Mouse (Mus musculus) neutrophil, adult 83 days (primary cell): ENCODE data around the gene Ms4a14. TPM values are rescaled to one million over a fixed set of nuclear protein-coding genes. Genes with fewer than 3 reads are reported as not detected.

Experiments used
- total RNA-seq, 2 experiments: library from RNA; stranded (reverse); gene quantifications; one replicate each; pipeline ENCODE4 v1.2.4; 2023

Gene Ms4a14
- not detected for total RNA-seq

DNA sequence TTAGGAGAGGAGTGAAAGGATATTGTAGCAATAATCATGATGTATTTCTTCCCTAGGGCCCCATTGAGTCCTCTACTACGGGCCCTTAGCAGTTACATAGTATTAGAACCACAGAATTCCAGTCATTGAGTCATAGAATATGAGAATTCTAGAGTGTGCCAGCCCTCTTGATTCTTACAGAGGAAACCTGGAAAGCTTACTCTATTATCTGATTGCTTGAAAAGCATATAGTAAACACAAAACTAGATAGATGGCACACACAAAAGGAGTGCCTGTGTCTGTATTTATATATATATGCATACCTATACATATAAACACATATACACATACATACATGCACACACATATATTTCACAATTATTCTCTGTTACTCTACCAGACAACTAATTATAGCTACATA is at the start of gene Ms4a14:
Gene Ms4a14 (minus strand): TSS at position 101 of the 400 bp plus-strand sequence.

DNA sequence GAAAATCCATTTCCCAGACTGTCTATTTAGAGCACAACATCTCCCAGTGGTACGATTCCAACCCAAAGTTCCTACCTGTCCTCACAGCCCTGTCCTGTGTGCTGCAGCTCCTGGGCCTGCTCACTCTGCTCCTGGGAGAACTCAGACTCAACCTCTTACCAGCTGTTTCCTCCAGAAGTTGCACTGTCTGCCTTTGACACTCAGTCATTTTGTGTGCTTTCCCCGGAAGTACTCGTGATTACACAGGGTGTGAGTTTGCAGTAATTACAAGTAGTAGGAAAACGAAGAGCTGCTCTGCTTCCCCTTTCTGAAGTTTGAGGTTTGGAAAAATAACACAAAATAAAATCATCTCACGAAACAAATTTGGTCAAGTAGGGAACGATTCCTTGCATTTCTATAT is 21.7 kb upstream of the Ms4a14 start, which contains the start of gene Ms4a7:
Gene Ms4a7 (minus strand): TSS at position 215 of the 400 bp plus-strand sequence.

GRCm38 (mm10) chr19:11283773-11284172 is 30.5 kb downstream of the Ms4a14 start, which contains the start of gene Ms4a5:
Gene Ms4a5 (minus strand): TSS chr19:11283873.

GRCm38 (mm10) chr19:11266052-11266845 is 48.0 kb downstream of the Ms4a14 start, which contains the start of gene Ms4a1:
Gene Ms4a1 (minus strand): TSS chr19:11266241.

Other genes starting within 250 kb of the Ms4a14 start
- 10 to 100 TPM; 41.2 to 41.4 TPM for gene Ms4a8a, start 233.4 kb downstream of the Ms4a14 start, total RNA-seq
- gene 1700017D01Rik, start 183.6 kb downstream of the Ms4a14 start, total RNA-seq = not detected
- not detected for gene 1700025F22Rik, start 149.1 kb downstream of the Ms4a14 start, total RNA-seq
- not detected for gene Ms4a13, start 117.7 kb downstream of the Ms4a14 start, total RNA-seq
- gene Ms4a12, start 82.0 kb downstream of the Ms4a14 start, total RNA-seq = not detected
- gene Ms4a1, start 48.2 kb downstream of the Ms4a14 start, total RNA-seq = 1 to 10 TPM; 1.1 to 3.0 TPM
- not detected for gene Ms4a5, start 30.6 kb downstream of the Ms4a14 start, total RNA-seq
- not detected for gene Ms4a7, start 21.7 kb upstream of the Ms4a14 start, total RNA-seq
- 10 to 100 TPM; 12.6 to 26.8 TPM for gene Ms4a4a, start 61.1 kb upstream of the Ms4a14 start, total RNA-seq
- gene Ms4a4c, start 90.3 kb upstream of the Ms4a14 start, total RNA-seq = 10 to 100 TPM; 44.8 to 48.7 TPM
- 10 to 100 TPM; 11.0 to 11.5 TPM for gene Ms4a4b, start 129.1 kb upstream of the Ms4a14 start, total RNA-seq
- gene Ms4a6c, start 154.9 kb upstream of the Ms4a14 start, total RNA-seq = 100 to 1,000 TPM; 214 to 241 TPM
- gene Gm8369, start 171.5 kb upstream of the Ms4a14 start, total RNA-seq = 1 to 10 TPM; 3.6 to 3.7 TPM
- gene Ms4a6b, start 202.1 kb upstream of the Ms4a14 start, total RNA-seq = 10 to 100 TPM; 28.8 to 34.3 TPM
- not detected for gene Ms4a4d, start 222.3 kb upstream of the Ms4a14 start, total RNA-seq